Mouse (Mus musculus): ENCODE data around the gene Snx27. TPM values are rescaled to one million over a fixed set of nuclear protein-coding genes. Genes with fewer than 3 reads are reported as not detected.

The Snx27 gene
- polyA plus RNA-seq, 1 experiment from 2014 or later, result 42.8 TPM

- Histone ChIP-seq H3K4me1 (ENCODE audit: control insufficient read depth, insufficient read depth, low read length) (no peaks in the 10 kb centered on the region), H3K9me3 (replicated peaks; ENCODE audit: control insufficient read depth, low read length) (no peaks in the 10 kb centered on the region), H3K4me3 (ENCODE audit: low read depth, low read length) (no peak overlapping the region), H3K27me3 (replicated peaks; ENCODE audit: control insufficient read depth, insufficient read depth, low read length) (no peaks in the 10 kb centered on the region), H3K27ac (ENCODE audit: low read depth, low read length) (no peak overlapping the region), H3K4me2 (ENCODE audit: low read length) (no peak overlapping the region), H3K36me3 (ENCODE audit: control insufficient read depth, insufficient read depth, low read length) (peaks cover 24% of the 10 kb centered on the region), H3K9ac (ENCODE audit: low read length) (no peak overlapping the region)
- no peak for DNase-seq (ENCODE audit: low spot score)
- ATAC-seq, result no peak
- WGBS, result 89% methylated on average over 5 of the region's 5 CpGs
Observed at GRCm38 (mm10) chr3:94559931-94560429, 22.5 kb downstream of the Snx27 start.

DNA sequence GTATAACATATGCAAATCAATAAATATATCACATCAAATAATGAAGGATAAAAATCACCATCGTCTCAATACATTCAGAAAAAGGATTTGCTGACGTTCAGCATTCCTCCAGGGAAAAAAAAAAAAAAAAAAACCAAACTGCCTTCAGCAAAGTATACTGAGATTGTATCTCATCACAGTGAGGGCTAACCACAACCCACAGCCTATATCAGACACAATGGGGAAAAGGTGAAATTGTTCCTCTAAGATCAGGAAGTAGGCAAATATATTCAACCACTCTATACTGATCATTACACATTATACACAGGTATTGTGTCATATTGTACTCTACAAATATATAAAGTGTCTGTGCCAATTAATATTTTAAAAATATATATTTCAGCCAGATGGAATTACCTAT lies 33.5 kb downstream of the Snx27 start:
- Histone ChIP-seq H3K27ac (ENCODE audit: low read depth, low read length) (no peak overlapping the region), H3K27me3 (replicated peaks; ENCODE audit: control insufficient read depth, insufficient read depth, low read length) (no peaks in the 10 kb centered on the region), H3K4me1 (ENCODE audit: control insufficient read depth, insufficient read depth, low read length) (no peaks in the 10 kb centered on the region), H3K9ac (ENCODE audit: low read length) (no peak overlapping the region), H3K4me3 (ENCODE audit: low read depth, low read length) (no peak overlapping the region), H3K9me3 (replicated peaks; ENCODE audit: control insufficient read depth, low read length) (no peaks in the 10 kb centered on the region), H3K36me3 (ENCODE audit: control insufficient read depth, insufficient read depth, low read length) (no peaks in the 10 kb centered on the region), H3K4me2 (ENCODE audit: low read length) (no peak overlapping the region)
- DNase-seq (ENCODE audit: low spot score) (no peak), ATAC-seq (no peak)
- WGBS, result 91% methylated on average over 2 of the region's 2 CpGs

GRCm38 (mm10) chr3:94537187-94537586 lies 45.3 kb downstream of the Snx27 start:
- WGBS, result 85% methylated on average over 3 of the region's 3 CpGs
- H3K27me3 ChIP-seq (replicated peaks; ENCODE audit: control insufficient read depth, insufficient read depth, low read length), result no peaks in the 10 kb centered on the region
- ATAC-seq (no peak), DNase-seq (ENCODE audit: low spot score) (peak; percentile 3)
- no peaks in the 10 kb centered on the region for H3K4me1 ChIP-seq (ENCODE audit: control insufficient read depth, insufficient read depth, low read length)
- no peaks in the 10 kb centered on the region for H3K36me3 ChIP-seq (ENCODE audit: control insufficient read depth, insufficient read depth, low read length)
- H3K9ac ChIP-seq (ENCODE audit: low read length), result no peak overlapping the region
- H3K4me2 ChIP-seq (ENCODE audit: low read length), result no peak overlapping the region
- no peak overlapping the region for H3K4me3 ChIP-seq (ENCODE audit: low read depth, low read length)
- no peak overlapping the region for H3K27ac ChIP-seq (ENCODE audit: low read depth, low read length)
- no peaks in the 10 kb centered on the region for H3K9me3 ChIP-seq (replicated peaks; ENCODE audit: control insufficient read depth, low read length)

GRCm38 (mm10) chr3:94533968-94534367 lies 48.5 kb downstream of the Snx27 start:
- no peak overlapping the region for H3K4me3 ChIP-seq (ENCODE audit: low read depth, low read length)
- H3K9me3 ChIP-seq (replicated peaks; ENCODE audit: control insufficient read depth, low read length), result no peaks in the 10 kb centered on the region
- DNase-seq (ENCODE audit: low spot score) (peak; percentile 7), ATAC-seq (no peak)
- no peak overlapping the region for H3K27ac ChIP-seq (ENCODE audit: low read depth, low read length)
- no peaks in the 10 kb centered on the region for H3K4me1 ChIP-seq (ENCODE audit: control insufficient read depth, insufficient read depth, low read length)
- no peaks in the 10 kb centered on the region for H3K27me3 ChIP-seq (replicated peaks; ENCODE audit: control insufficient read depth, insufficient read depth, low read length)
- no peak overlapping the region for H3K9ac ChIP-seq (ENCODE audit: low read length)
- H3K4me2 ChIP-seq (ENCODE audit: low read length), result no peak overlapping the region
- peaks cover 5% of the 10 kb centered on the region; the same call in 1 of the 2 replicates for H3K36me3 ChIP-seq (ENCODE audit: control insufficient read depth, insufficient read depth, low read length)

- no peaks in the 10 kb centered on the region for H3K27me3 ChIP-seq (replicated peaks; ENCODE audit: control insufficient read depth, insufficient read depth, low read length)
- no peak overlapping the region for H3K4me3 ChIP-seq (ENCODE audit: low read depth, low read length)
- H3K9ac ChIP-seq (ENCODE audit: low read length), result no peak overlapping the region
- no peak overlapping the region for H3K4me2 ChIP-seq (ENCODE audit: low read length)
- peaks cover 30% of the 10 kb centered on the region for H3K36me3 ChIP-seq (ENCODE audit: control insufficient read depth, insufficient read depth, low read length)
- WGBS, result 91% methylated on average over 2 of the region's 2 CpGs
- ATAC-seq, result no peak
- H3K4me1 ChIP-seq (ENCODE audit: control insufficient read depth, insufficient read depth, low read length), result no peaks in the 10 kb centered on the region
- no peaks in the 10 kb centered on the region for H3K9me3 ChIP-seq (replicated peaks; ENCODE audit: control insufficient read depth, low read length)
- DNase-seq (ENCODE audit: low spot score), result no peak
- H3K27ac ChIP-seq (ENCODE audit: low read depth, low read length), result no peak overlapping the region
Observed at GRCm38 (mm10) chr3:94526731-94527130, 55.8 kb downstream of the Snx27 start.

- no peak overlapping the region for H3K9ac ChIP-seq (ENCODE audit: low read length)
- H3K4me1 ChIP-seq (ENCODE audit: control insufficient read depth, insufficient read depth, low read length), result no peaks in the 10 kb centered on the region
- H3K36me3 ChIP-seq (ENCODE audit: control insufficient read depth, insufficient read depth, low read length), result peaks cover 48% of the 10 kb centered on the region
- no peaks in the 10 kb centered on the region for H3K27me3 ChIP-seq (replicated peaks; ENCODE audit: control insufficient read depth, insufficient read depth, low read length)
- 92% methylated on average over 1 of the region's 1 CpGs for WGBS
- no peak overlapping the region for H3K4me3 ChIP-seq (ENCODE audit: low read depth, low read length)
- no peaks in the 10 kb centered on the region; the same call in 1 of the 2 replicates for H3K9me3 ChIP-seq (replicated peaks; ENCODE audit: control insufficient read depth, low read length)
- ATAC-seq, result no peak
- no peak overlapping the region for H3K27ac ChIP-seq (ENCODE audit: low read depth, low read length)
- H3K4me2 ChIP-seq (ENCODE audit: low read length), result no peak overlapping the region
- DNase-seq (ENCODE audit: low spot score), result no peak
Observed at GRCm38 (mm10) chr3:94506664-94507063, 75.9 kb downstream of the Snx27 start.

DNA sequence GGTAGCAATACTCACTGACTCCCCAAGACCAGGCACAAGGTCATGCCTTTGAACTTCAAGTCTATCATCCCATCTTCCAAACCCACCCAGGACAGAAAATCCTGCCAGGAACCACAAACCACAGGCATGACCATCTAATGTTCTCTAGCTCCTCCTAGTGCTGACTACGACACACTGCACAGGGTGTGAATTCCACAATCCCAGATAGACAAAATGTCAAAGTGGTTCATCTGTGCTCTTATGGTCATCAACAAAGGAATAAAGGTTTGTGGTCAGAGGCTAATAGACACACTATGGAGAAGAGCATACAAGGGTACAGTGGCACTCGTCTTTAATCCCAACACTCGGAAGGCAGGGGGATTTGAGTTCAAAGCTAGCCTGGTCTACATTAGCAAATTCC lies 80.3 kb downstream of the Snx27 start:
- whole genome bisulfite sequencing, result 67% methylated on average over 3 of the region's 3 CpGs
- Histone ChIP-seq H3K36me3 (ENCODE audit: control insufficient read depth, insufficient read depth, low read length) (peaks cover 52% of the 10 kb centered on the region), H3K4me3 (ENCODE audit: low read depth, low read length) (no peak overlapping the region), H3K27me3 (replicated peaks; ENCODE audit: control insufficient read depth, insufficient read depth, low read length) (no peaks in the 10 kb centered on the region), H3K4me1 (ENCODE audit: control insufficient read depth, insufficient read depth, low read length) (no peaks in the 10 kb centered on the region), H3K9me3 (replicated peaks; ENCODE audit: control insufficient read depth, low read length) (no peaks in the 10 kb centered on the region; the same call in 1 of the 2 replicates), H3K4me2 (ENCODE audit: low read length) (no peak overlapping the region), H3K9ac (ENCODE audit: low read length) (no peak overlapping the region), H3K27ac (ENCODE audit: low read depth, low read length) (no peak overlapping the region)
- DNase-seq (ENCODE audit: low spot score) (peak; percentile 71), ATAC-seq (peak; percentile 66; the same call in 1 of the 2 replicates)

GRCm38 (mm10) chr3:94497162-94497561 lies 85.4 kb downstream of the Snx27 start:
- Histone ChIP-seq H3K27ac (ENCODE audit: low read depth, low read length) (no peak overlapping the region), H3K27me3 (replicated peaks; ENCODE audit: control insufficient read depth, insufficient read depth, low read length) (no peaks in the 10 kb centered on the region), H3K36me3 (ENCODE audit: control insufficient read depth, insufficient read depth, low read length) (peaks cover 62% of the 10 kb centered on the region), H3K4me1 (ENCODE audit: control insufficient read depth, insufficient read depth, low read length) (no peaks in the 10 kb centered on the region), H3K9ac (ENCODE audit: low read length) (no peak overlapping the region), H3K4me2 (ENCODE audit: low read length) (no peak overlapping the region), H3K4me3 (ENCODE audit: low read depth, low read length) (no peak overlapping the region), H3K9me3 (replicated peaks; ENCODE audit: control insufficient read depth, low read length) (no peaks in the 10 kb centered on the region)
- 77% methylated on average over 4 of the region's 4 CpGs for WGBS
- ATAC-seq (no peak), DNase-seq (ENCODE audit: low spot score) (no peak)

DNA sequence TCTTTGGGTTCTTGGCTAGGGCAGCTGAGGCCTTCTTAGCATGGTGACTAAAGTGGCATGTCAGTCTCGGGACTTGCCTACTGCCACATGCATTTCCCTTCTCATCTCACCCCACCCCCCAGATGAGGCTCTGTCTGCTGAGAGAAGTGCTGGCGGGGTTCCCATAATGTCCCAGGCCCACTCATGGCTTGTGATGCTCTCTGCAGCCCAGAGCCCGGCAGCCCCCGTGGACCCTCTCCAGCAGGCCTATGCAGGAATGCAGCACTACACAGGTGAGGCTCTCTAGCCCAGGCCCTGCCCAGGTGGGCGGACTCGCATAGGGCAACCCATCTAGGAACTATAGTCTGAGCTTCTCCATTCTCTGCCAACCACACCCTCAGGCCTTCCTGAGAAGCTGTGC lies 94.9 kb downstream of the Snx27 start:
- H3K4me1 ChIP-seq (ENCODE audit: control insufficient read depth, insufficient read depth, low read length), result peaks cover 44% of the 10 kb centered on the region
- DNase-seq (ENCODE audit: low spot score), result no peak

More for the DNA sequence above, 94.9 kb downstream of the Snx27 start:
- Histone ChIP-seq H3K4me3 (ENCODE audit: low read depth, low read length) (no peak overlapping the region), H3K9me3 (replicated peaks; ENCODE audit: control insufficient read depth, low read length) (no peaks in the 10 kb centered on the region), H3K27ac (ENCODE audit: low read depth, low read length) (no peak overlapping the region), H3K36me3 (ENCODE audit: control insufficient read depth, insufficient read depth, low read length) (peaks cover 73% of the 10 kb centered on the region), H3K9ac (ENCODE audit: low read length) (no peak overlapping the region), H3K27me3 (replicated peaks; ENCODE audit: control insufficient read depth, insufficient read depth, low read length) (no peaks in the 10 kb centered on the region), H3K4me2 (ENCODE audit: low read length) (no peak overlapping the region)
- ATAC-seq, result no peak
- 65% methylated on average over 6 of the region's 6 CpGs for WGBS
